Mouse (Mus musculus): ENCODE results near the gene Gm12569. TPM values are rescaled to one million over a fixed set of nuclear protein-coding genes. Genes with fewer than 3 reads are reported as not detected.

The Gm12569 gene
- polyA plus RNA-seq, 1 experiment from 2014 or later, result not detected

Other genes with a start within 250 kb of the Gm12569 start
- not detected in 2 replicates for gene Olfr1377, start 238.5 kb upstream of the Gm12569 start, polyA plus RNA-seq (2014; fragmentation: Nextera tagmentation; extraction: Ambion mirVana)
- not detected in 2 replicates for gene Olfr51, start 216.9 kb upstream of the Gm12569 start, polyA plus RNA-seq (2014; fragmentation: Nextera tagmentation; extraction: Ambion mirVana)
- gene Olfr54, start 206.2 kb upstream of the Gm12569 start, polyA plus RNA-seq (2014; fragmentation: Nextera tagmentation; extraction: Ambion mirVana), result not detected in 2 replicates
- not detected in 2 replicates for gene Olfr1375, start 172.4 kb upstream of the Gm12569 start, polyA plus RNA-seq (2014; fragmentation: Nextera tagmentation; extraction: Ambion mirVana)
- gene Zfp354a, start 161.2 kb upstream of the Gm12569 start, polyA plus RNA-seq (2014; fragmentation: Nextera tagmentation; extraction: Ambion mirVana), result 15.6 and 16.5 TPM in 2 replicates
- gene Clk4, start 41.3 kb downstream of the Gm12569 start, polyA plus RNA-seq (2014; fragmentation: Nextera tagmentation; extraction: Ambion mirVana), result 144 and 159 TPM in 2 replicates
- gene BC049762, start 42.6 kb downstream of the Gm12569 start, polyA plus RNA-seq (2014; fragmentation: Nextera tagmentation; extraction: Ambion mirVana), result 0.43 TPM in 1 of 2 replicates, not detected in the other
- gene Col23a1, start 69.4 kb downstream of the Gm12569 start, polyA plus RNA-seq (2014; fragmentation: Nextera tagmentation; extraction: Ambion mirVana), result 1.3 and 5.4 TPM in 2 replicates